Mouse (Mus musculus): ENCODE data around the gene Syt1.

DNA sequence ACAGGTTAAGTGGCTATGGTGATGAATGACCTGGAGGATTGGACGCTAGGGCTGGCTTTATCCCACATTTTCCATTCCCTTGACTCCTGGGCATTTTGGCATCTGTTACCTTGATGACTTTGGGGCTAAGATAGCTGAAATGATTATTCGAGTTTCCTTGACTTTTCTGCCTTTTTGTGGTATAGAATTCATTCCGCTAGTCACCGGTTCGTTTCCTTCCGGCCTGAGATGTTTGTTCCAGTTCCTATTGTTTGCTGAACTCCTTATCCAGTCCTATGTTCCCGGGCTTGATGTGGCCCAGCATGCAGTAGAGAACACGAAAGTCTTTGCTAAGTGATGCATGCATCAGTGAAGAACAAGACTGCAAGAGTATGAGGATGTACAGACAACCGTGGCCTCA lies 493.7 kb downstream of the Syt1 start:
- TF ChIP-seq CTCF (IDR thresholded peaks at IDR 0.05; ENCODE audit: low read depth) (no peak), EP300 (IDR thresholded peaks at IDR 0.05; ENCODE audit: low read depth) (no peak)
